Mouse (Mus musculus) lung, postnatal 0 days (tissue): Measurements from ENCODE around the gene Tufm.

Experiments used
- CTCF ChIP-seq: IDR thresholded peaks from 2 replicates; pipeline ENCODE4 v1.5.1; 2016; ENCODE audit warnings: antibody characterized with exemption, mild to moderate bottlenecking
- EP300 ChIP-seq: IDR thresholded peaks from 2 replicates; pipeline ENCODE4 v1.6.1; 2016; ENCODE audit warnings: antibody characterized with exemption, mild to moderate bottlenecking, control low read depth

GRCm38 (mm10) chr7:126519513-126519912, 32.4 kb downstream of the Tufm start:
- TF ChIP-seq CTCF (peak; percentile 41), EP300 (no peak)
